Mouse (Mus musculus): ENCODE measurements around the gene Cdhr2. TPM values are rescaled to one million over a fixed set of nuclear protein-coding genes. Genes with fewer than 3 reads are reported as not detected.
A peak's percentile ranks its signal among the peaks of the same experiment; 100 is the strongest.

Cdhr2 gene
- polyA plus RNA-seq, 1 experiment from 2014 or later: not detected

- no peak overlapping the region for H3K4me2 ChIP-seq (ENCODE audit: low read depth, low read length)
- DNase-seq (ENCODE audit: low spot score): no peak
- H3K36me3 ChIP-seq (replicated peaks; ENCODE audit: control insufficient read depth, insufficient read depth, low read depth, low read length): peaks cover 22% of the 10 kb centered on the region
- no peaks in the 10 kb centered on the region for H3K27me3 ChIP-seq (ENCODE audit: control insufficient read depth, insufficient read depth, low read length)
- H3K4me3 ChIP-seq (ENCODE audit: low read depth, low read length): no peak overlapping the region
- 81% methylated on average over 4 of the region's 4 CpGs for WGBS
- H3K9ac ChIP-seq (replicated peaks; ENCODE audit: low read length): no peak overlapping the region
- no peaks in the 10 kb centered on the region; the same call in 1 of the 2 replicates for H3K4me1 ChIP-seq (ENCODE audit: control insufficient read depth, insufficient read depth, low read length)
- no peaks in the 10 kb centered on the region for H3K9me3 ChIP-seq (replicated peaks; ENCODE audit: control insufficient read depth, low read length)
- ATAC-seq (replicated peaks; ENCODE audit: insufficient number of reproducible peaks, low FRiP score, low TSS enrichment, low read depth): no peak
- no peak overlapping the region for H3K27ac ChIP-seq (replicated peaks; ENCODE audit: low read depth, low read length)
Measured at GRCm38 (mm10) chr13:54678263-54678662, 23.0 kb upstream of the Cdhr2 start.

- Histone ChIP-seq H3K9me3 (replicated peaks; ENCODE audit: control insufficient read depth, low read length) (no peaks in the 10 kb centered on the region), H3K36me3 (replicated peaks; ENCODE audit: control insufficient read depth, insufficient read depth, low read depth, low read length) (peaks cover 25% of the 10 kb centered on the region), H3K27me3 (ENCODE audit: control insufficient read depth, insufficient read depth, low read length) (no peaks in the 10 kb centered on the region), H3K4me3 (ENCODE audit: low read depth, low read length) (no peak overlapping the region), H3K27ac (replicated peaks; ENCODE audit: low read depth, low read length) (no peak overlapping the region), H3K9ac (replicated peaks; ENCODE audit: low read length) (no peak overlapping the region), H3K4me2 (ENCODE audit: low read depth, low read length) (no peak overlapping the region), H3K4me1 (ENCODE audit: control insufficient read depth, insufficient read depth, low read length) (no peaks in the 10 kb centered on the region; the same call in 1 of the 2 replicates)
- ATAC-seq (replicated peaks; ENCODE audit: insufficient number of reproducible peaks, low FRiP score, low TSS enrichment, low read depth) (no peak), DNase-seq (ENCODE audit: low spot score) (no peak)
- 74% methylated on average over 17 of the region's 17 CpGs for WGBS
Measured at GRCm38 (mm10) chr13:54680184-54680853, 20.9 kb upstream of the Cdhr2 start.

GRCm38 (mm10) chr13:54681291-54681690 lies 20.0 kb upstream of the Cdhr2 start:
- WGBS: 86% methylated on average over 8 of the region's 8 CpGs

GRCm38 (mm10) chr13:54683301-54683700 lies 18.0 kb upstream of the Cdhr2 start:
- DNase-seq (ENCODE audit: low spot score) (no peak), ATAC-seq (replicated peaks; ENCODE audit: insufficient number of reproducible peaks, low FRiP score, low TSS enrichment, low read depth) (no peak)
- Histone ChIP-seq H3K9me3 (replicated peaks; ENCODE audit: control insufficient read depth, low read length) (no peaks in the 10 kb centered on the region), H3K9ac (replicated peaks; ENCODE audit: low read length) (no peak overlapping the region), H3K27ac (replicated peaks; ENCODE audit: low read depth, low read length) (no peak overlapping the region), H3K4me2 (ENCODE audit: low read depth, low read length) (no peak overlapping the region), H3K4me3 (ENCODE audit: low read depth, low read length) (no peak overlapping the region), H3K36me3 (replicated peaks; ENCODE audit: control insufficient read depth, insufficient read depth, low read depth, low read length) (peaks cover 25% of the 10 kb centered on the region), H3K27me3 (ENCODE audit: control insufficient read depth, insufficient read depth, low read length) (no peaks in the 10 kb centered on the region), H3K4me1 (ENCODE audit: control insufficient read depth, insufficient read depth, low read length) (no peaks in the 10 kb centered on the region; the same call in none of the 2 replicates)
- WGBS: 93% methylated on average over 3 of the region's 3 CpGs

More at GRCm38 (mm10) chr13:54681291-54681690, 20.0 kb upstream of the Cdhr2 start:
- ATAC-seq (replicated peaks; ENCODE audit: insufficient number of reproducible peaks, low FRiP score, low TSS enrichment, low read depth): no peak
- no peaks in the 10 kb centered on the region for H3K27me3 ChIP-seq (ENCODE audit: control insufficient read depth, insufficient read depth, low read length)
- H3K4me1 ChIP-seq (ENCODE audit: control insufficient read depth, insufficient read depth, low read length): no peaks in the 10 kb centered on the region; the same call in 1 of the 2 replicates
- no peak overlapping the region for H3K27ac ChIP-seq (replicated peaks; ENCODE audit: low read depth, low read length)
- no peak for DNase-seq (ENCODE audit: low spot score)
- no peak overlapping the region for H3K9ac ChIP-seq (replicated peaks; ENCODE audit: low read length)
- no peaks in the 10 kb centered on the region for H3K9me3 ChIP-seq (replicated peaks; ENCODE audit: control insufficient read depth, low read length)
- no peak overlapping the region for H3K4me3 ChIP-seq (ENCODE audit: low read depth, low read length)
- H3K36me3 ChIP-seq (replicated peaks; ENCODE audit: control insufficient read depth, insufficient read depth, low read depth, low read length): peaks cover 25% of the 10 kb centered on the region
- no peak overlapping the region for H3K4me2 ChIP-seq (ENCODE audit: low read depth, low read length)

- no peaks in the 10 kb centered on the region; the same call in none of the 2 replicates for H3K4me1 ChIP-seq (ENCODE audit: control insufficient read depth, insufficient read depth, low read length)
- H3K27me3 ChIP-seq (ENCODE audit: control insufficient read depth, insufficient read depth, low read length): no peaks in the 10 kb centered on the region
- peaks cover 25% of the 10 kb centered on the region for H3K36me3 ChIP-seq (replicated peaks; ENCODE audit: control insufficient read depth, insufficient read depth, low read depth, low read length)
- WGBS: 65% methylated on average over 3 of the region's 3 CpGs
- H3K4me2 ChIP-seq (ENCODE audit: low read depth, low read length): no peak overlapping the region
- H3K27ac ChIP-seq (replicated peaks; ENCODE audit: low read depth, low read length): no peak overlapping the region
- ATAC-seq (replicated peaks; ENCODE audit: insufficient number of reproducible peaks, low FRiP score, low TSS enrichment, low read depth) (no peak), DNase-seq (ENCODE audit: low spot score) (no peak)
- H3K9me3 ChIP-seq (replicated peaks; ENCODE audit: control insufficient read depth, low read length): no peaks in the 10 kb centered on the region
- H3K9ac ChIP-seq (replicated peaks; ENCODE audit: low read length): no peak overlapping the region
- H3K4me3 ChIP-seq (ENCODE audit: low read depth, low read length): no peak overlapping the region
Measured at GRCm38 (mm10) chr13:54684140-54684896, 16.9 kb upstream of the Cdhr2 start.

GRCm38 (mm10) chr13:54685174-54685573 lies 16.1 kb upstream of the Cdhr2 start:
- Histone ChIP-seq H3K9ac (replicated peaks; ENCODE audit: low read length) (no peak overlapping the region; the same call in 1 of the 2 replicates), H3K27ac (replicated peaks; ENCODE audit: low read depth, low read length) (no peak overlapping the region), H3K4me2 (ENCODE audit: low read depth, low read length) (peak overlapping the region; percentile 74), H3K4me1 (ENCODE audit: control insufficient read depth, insufficient read depth, low read length) (no peaks in the 10 kb centered on the region; the same call in none of the 2 replicates), H3K36me3 (replicated peaks; ENCODE audit: control insufficient read depth, insufficient read depth, low read depth, low read length) (peaks cover 22% of the 10 kb centered on the region), H3K9me3 (replicated peaks; ENCODE audit: control insufficient read depth, low read length) (no peaks in the 10 kb centered on the region), H3K4me3 (ENCODE audit: low read depth, low read length) (peak overlapping the region; percentile 92; the same call in 1 of the 2 replicates), H3K27me3 (ENCODE audit: control insufficient read depth, insufficient read depth, low read length) (no peaks in the 10 kb centered on the region)
- ATAC-seq (replicated peaks; ENCODE audit: insufficient number of reproducible peaks, low FRiP score, low TSS enrichment, low read depth) (no peak), DNase-seq (ENCODE audit: low spot score) (peak; percentile 54)
- 58% methylated on average over 2 of the region's 2 CpGs for WGBS

GRCm38 (mm10) chr13:54686139-54687053 lies 14.9 kb upstream of the Cdhr2 start:
- H3K4me2 ChIP-seq (ENCODE audit: low read depth, low read length): peak overlapping the region; percentile 74
- DNase-seq (ENCODE audit: low spot score): peak; percentile 23
- H3K27me3 ChIP-seq (ENCODE audit: control insufficient read depth, insufficient read depth, low read length): no peaks in the 10 kb centered on the region
- no peak for ATAC-seq (replicated peaks; ENCODE audit: insufficient number of reproducible peaks, low FRiP score, low TSS enrichment, low read depth)
- peak overlapping the region; percentile 93 for H3K27ac ChIP-seq (replicated peaks; ENCODE audit: low read depth, low read length)
- peak overlapping the region; percentile 92 for H3K4me3 ChIP-seq (ENCODE audit: low read depth, low read length)
- peaks cover 18% of the 10 kb centered on the region for H3K36me3 ChIP-seq (replicated peaks; ENCODE audit: control insufficient read depth, insufficient read depth, low read depth, low read length)
- H3K9me3 ChIP-seq (replicated peaks; ENCODE audit: control insufficient read depth, low read length): no peaks in the 10 kb centered on the region
- 5% methylated on average over 19 of the region's 19 CpGs for WGBS
- no peaks in the 10 kb centered on the region; the same call in 1 of the 2 replicates for H3K4me1 ChIP-seq (ENCODE audit: control insufficient read depth, insufficient read depth, low read length)
- peak overlapping the region; percentile 90 for H3K9ac ChIP-seq (replicated peaks; ENCODE audit: low read length)
